Mouse (Mus musculus): Measurements from ENCODE around the gene Erp27. TPM values are rescaled to one million over a fixed set of nuclear protein-coding genes. Genes with fewer than 3 reads are reported as not detected.
"Not testable (repeated sequence)": the region's sequence is repeated elsewhere in the genome, so short reads cannot be mapped to it uniquely, and the experiment has no call there.

The Erp27 gene
- polyA plus RNA-seq, 1 experiment from 2014 or later = 0.65 TPM

DNA sequence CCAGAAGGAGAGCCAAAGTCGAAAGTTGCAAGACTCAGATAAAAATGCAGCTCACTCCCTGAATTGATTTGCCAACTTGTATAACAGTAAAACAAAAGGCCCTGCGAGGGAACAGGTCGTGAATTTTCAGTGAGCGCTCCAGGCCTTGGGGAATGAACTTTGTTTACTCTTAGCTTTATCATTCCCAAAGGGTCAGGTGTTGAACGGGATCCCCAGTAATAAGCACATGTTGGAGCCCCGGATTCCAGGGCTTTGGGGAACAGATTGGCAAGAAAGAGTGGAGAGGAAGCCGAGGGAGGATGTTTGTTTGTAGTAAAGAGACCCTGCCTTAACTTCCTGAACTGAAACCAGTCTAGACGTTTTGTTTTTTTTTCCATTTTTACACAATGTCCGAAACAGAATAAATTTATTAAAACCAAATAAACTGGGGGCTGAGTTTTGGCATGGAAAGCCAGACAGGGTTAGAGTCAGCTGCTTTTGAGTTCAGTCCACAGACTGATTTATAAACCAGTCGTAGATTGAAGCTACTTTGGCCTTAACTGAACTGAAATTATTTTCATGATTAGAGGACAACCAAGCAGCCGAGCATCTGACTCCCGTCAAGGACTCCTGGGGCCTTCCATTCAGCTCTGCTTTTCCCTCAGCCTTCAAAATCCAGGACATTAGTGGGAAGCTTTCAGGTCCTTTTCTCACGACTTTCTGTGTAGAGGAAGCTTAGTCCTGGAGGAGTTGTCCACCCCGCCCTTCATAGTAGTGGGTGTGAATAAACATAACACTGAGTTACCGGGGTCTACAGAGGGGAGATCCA, 27.2 kb downstream of the Erp27 start:
- WGBS = 16% methylated on average over 15 of the region's 15 CpGs
- Histone ChIP-seq H3K4me1 (replicated peaks; ENCODE audit: control insufficient read depth, insufficient read depth) (peaks cover 11% of the 10 kb centered on the region), H3K4me2 (replicated peaks; ENCODE audit: low read depth) (no peak overlapping the region), H3K9me3 (ENCODE audit: control insufficient read depth, low read length) (no peaks in the 10 kb centered on the region; the same call in 1 of the 2 replicates), H3K27ac (replicated peaks) (peak overlapping the region; percentile 8), H3K27me3 (ENCODE audit: control insufficient read depth, insufficient read depth, low read length) (no peaks in the 10 kb centered on the region), H3K9ac (ENCODE audit: low read length) (no peak overlapping the region), H3K4me3 (ENCODE audit: low read depth, low read length) (no peak overlapping the region), H3K36me3 (ENCODE audit: control insufficient read depth, insufficient read depth, low read length) (no peaks in the 10 kb centered on the region)
- ATAC-seq (ENCODE audit: low FRiP score, low TSS enrichment) (peak; percentile 35; the same call in 1 of the 2 replicates), DNase-seq (ENCODE audit: low spot score) (no peak)
- TF ChIP-seq CTCF (IDR thresholded peaks at IDR 0.05; ENCODE audit: low read depth) (no peak), EP300 (optimal IDR thresholded peaks at IDR 0.05) (no peak)

- ATAC-seq (ENCODE audit: low FRiP score, low TSS enrichment) (no peak), DNase-seq (ENCODE audit: low spot score) (no peak)
- TF ChIP-seq CTCF (IDR thresholded peaks at IDR 0.05; ENCODE audit: low read depth) (no peak), EP300 (optimal IDR thresholded peaks at IDR 0.05) (no peak)
- H3K4me2 ChIP-seq (replicated peaks; ENCODE audit: low read depth) = no peak overlapping the region
- H3K36me3 ChIP-seq (ENCODE audit: control insufficient read depth, insufficient read depth, low read length) = no peaks in the 10 kb centered on the region
- H3K4me1 ChIP-seq (replicated peaks; ENCODE audit: control insufficient read depth, insufficient read depth) = peaks cover 10% of the 10 kb centered on the region
- no peaks in the 10 kb centered on the region for H3K27me3 ChIP-seq (ENCODE audit: control insufficient read depth, insufficient read depth, low read length)
- no peak overlapping the region for H3K4me3 ChIP-seq (ENCODE audit: low read depth, low read length)
- WGBS = 79% methylated on average over 2 of the region's 2 CpGs
- no peak overlapping the region for H3K9ac ChIP-seq (ENCODE audit: low read length)
- no peak overlapping the region for H3K27ac ChIP-seq (replicated peaks)
- H3K9me3 ChIP-seq (ENCODE audit: control insufficient read depth, low read length) = no peaks in the 10 kb centered on the region
Observed at GRCm38 (mm10) chr6:136892002-136892401, 30.0 kb downstream of the Erp27 start.

DNA sequence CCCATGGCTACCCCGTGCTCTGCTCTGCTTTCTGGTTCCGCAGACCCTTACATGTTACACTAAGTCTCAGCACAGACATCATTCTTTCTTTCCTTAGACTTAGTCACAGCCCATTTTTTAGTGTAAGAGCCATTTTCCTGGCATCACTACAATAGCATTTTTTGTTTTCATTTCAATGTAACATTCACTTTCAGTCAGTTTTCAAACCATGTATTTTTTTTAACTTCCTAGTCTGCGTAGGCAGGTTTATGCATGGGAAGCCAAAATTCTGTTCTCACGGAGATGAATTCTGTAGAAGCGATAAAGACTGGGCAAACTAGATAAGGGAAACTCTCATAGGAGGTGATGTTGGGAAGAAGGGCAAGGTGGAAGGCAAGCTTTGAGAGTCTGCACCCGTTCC, 32.4 kb downstream of the Erp27 start:
- ATAC-seq (ENCODE audit: low FRiP score, low TSS enrichment) = no peak
- no peak overlapping the region for H3K4me2 ChIP-seq (replicated peaks; ENCODE audit: low read depth)
- no peaks in the 10 kb centered on the region for H3K36me3 ChIP-seq (ENCODE audit: control insufficient read depth, insufficient read depth, low read length)
- H3K9ac ChIP-seq (ENCODE audit: low read length) = no peak overlapping the region
- peaks cover 6% of the 10 kb centered on the region; the same call in 1 of the 2 replicates for H3K4me1 ChIP-seq (replicated peaks; ENCODE audit: control insufficient read depth, insufficient read depth)
- H3K4me3 ChIP-seq (ENCODE audit: low read depth, low read length) = no peak overlapping the region
- DNase-seq (ENCODE audit: low spot score) = no peak
- no peaks in the 10 kb centered on the region for H3K9me3 ChIP-seq (ENCODE audit: control insufficient read depth, low read length)
- 78% methylated on average over 6 of the region's 6 CpGs for WGBS
- TF ChIP-seq CTCF (IDR thresholded peaks at IDR 0.05; ENCODE audit: low read depth) = no peak
- no peak for TF ChIP-seq EP300 (optimal IDR thresholded peaks at IDR 0.05)
- H3K27ac ChIP-seq (replicated peaks) = no peak overlapping the region
- H3K27me3 ChIP-seq (ENCODE audit: control insufficient read depth, insufficient read depth, low read length) = no peaks in the 10 kb centered on the region

GRCm38 (mm10) chr6:136889067-136889466, 32.9 kb downstream of the Erp27 start:
- no peak for DNase-seq (ENCODE audit: low spot score)
- Histone ChIP-seq H3K4me1 (replicated peaks; ENCODE audit: control insufficient read depth, insufficient read depth) (0 out of 2 replicates have a peak, but pooled peaks cover 2% of the 10 kb centered on the region), H3K27ac (replicated peaks) (no peak overlapping the region), H3K9me3 (ENCODE audit: control insufficient read depth, low read length) (no peaks in the 10 kb centered on the region), H3K36me3 (ENCODE audit: control insufficient read depth, insufficient read depth, low read length) (no peaks in the 10 kb centered on the region), H3K9ac (ENCODE audit: low read length) (no peak overlapping the region), H3K4me3 (ENCODE audit: low read depth, low read length) (no peak overlapping the region), H3K27me3 (ENCODE audit: control insufficient read depth, insufficient read depth, low read length) (no peaks in the 10 kb centered on the region), H3K4me2 (replicated peaks; ENCODE audit: low read depth) (no peak overlapping the region)
- WGBS = 89% methylated on average over 6 of the region's 6 CpGs
- no peak for TF ChIP-seq EP300 (optimal IDR thresholded peaks at IDR 0.05)
- no peak for TF ChIP-seq CTCF (IDR thresholded peaks at IDR 0.05; ENCODE audit: low read depth)
- no peak for ATAC-seq (ENCODE audit: low FRiP score, low TSS enrichment)

DNA sequence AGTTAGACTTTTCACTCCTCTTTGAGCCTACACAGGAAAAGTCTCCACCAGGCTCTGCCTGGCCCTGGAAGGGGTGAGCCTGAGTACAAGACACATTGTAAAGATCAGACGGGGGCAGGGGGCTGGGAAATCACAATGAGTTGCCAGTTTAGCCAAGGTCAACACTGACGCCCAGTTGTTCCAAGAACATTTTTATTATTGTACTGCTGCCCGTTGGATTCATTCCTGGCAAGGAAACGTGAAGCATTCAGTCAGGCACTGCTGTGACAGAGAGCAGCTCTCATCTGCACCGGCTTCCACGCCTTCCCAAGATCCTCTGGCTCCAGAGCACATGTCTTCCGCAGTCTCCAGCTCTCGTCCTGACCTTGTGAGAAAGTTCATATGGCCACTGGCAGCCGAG, 34.1 kb downstream of the Erp27 start:
- DNase-seq (ENCODE audit: low spot score) = no peak
- TF ChIP-seq EP300 (optimal IDR thresholded peaks at IDR 0.05) = no peak

DNA sequence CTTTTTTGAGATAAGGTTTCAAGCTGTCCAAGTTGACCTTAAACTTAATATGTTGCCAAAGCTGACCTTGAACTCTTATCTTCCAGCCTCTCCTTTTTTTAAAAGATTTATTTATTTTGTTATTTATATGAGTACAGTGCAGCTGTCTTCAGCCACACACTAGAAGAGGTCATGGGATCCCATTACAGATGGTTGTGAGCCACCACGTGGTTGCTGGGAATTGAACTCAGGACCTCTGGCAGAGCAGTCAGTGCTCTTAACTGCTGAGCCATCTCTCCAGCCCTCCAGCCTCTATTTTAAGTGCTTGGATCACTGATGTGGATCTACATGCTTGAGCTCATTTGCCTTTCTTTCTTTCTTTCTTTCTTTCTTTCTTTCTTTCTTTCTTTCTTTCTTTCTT, 37.2 kb downstream of the Erp27 start:
- not testable (repeated sequence) for H3K27me3 ChIP-seq (ENCODE audit: control insufficient read depth, insufficient read depth, low read length); H3K4me3 ChIP-seq (ENCODE audit: low read depth, low read length); H3K4me1 ChIP-seq (replicated peaks; ENCODE audit: control insufficient read depth, insufficient read depth); H3K4me2 ChIP-seq (replicated peaks; ENCODE audit: low read depth); H3K27ac ChIP-seq (replicated peaks); H3K9me3 ChIP-seq (ENCODE audit: control insufficient read depth, low read length); DNase-seq (ENCODE audit: low spot score); H3K36me3 ChIP-seq (ENCODE audit: control insufficient read depth, insufficient read depth, low read length); ATAC-seq (ENCODE audit: low FRiP score, low TSS enrichment); H3K9ac ChIP-seq (ENCODE audit: low read length)
- 37% methylated on average over 1 of the region's 1 CpGs for WGBS

More for the DNA sequence above, 34.1 kb downstream of the Erp27 start:
- H3K27ac ChIP-seq (replicated peaks) = peak overlapping the region; percentile 50; the same call in 1 of the 2 replicates
- peak; percentile 71; the same call in 1 of the 2 replicates for ATAC-seq (ENCODE audit: low FRiP score, low TSS enrichment)
- no peaks in the 10 kb centered on the region for H3K9me3 ChIP-seq (ENCODE audit: control insufficient read depth, low read length)
- no peak overlapping the region for H3K4me2 ChIP-seq (replicated peaks; ENCODE audit: low read depth)
- no peak overlapping the region for H3K9ac ChIP-seq (ENCODE audit: low read length)
- no peaks in the 10 kb centered on the region for H3K27me3 ChIP-seq (ENCODE audit: control insufficient read depth, insufficient read depth, low read length)
- no peaks in the 10 kb centered on the region for H3K36me3 ChIP-seq (ENCODE audit: control insufficient read depth, insufficient read depth, low read length)
- H3K4me3 ChIP-seq (ENCODE audit: low read depth, low read length) = no peak overlapping the region
- 0 out of 2 replicates have a peak, but pooled peaks cover 2% of the 10 kb centered on the region for H3K4me1 ChIP-seq (replicated peaks; ENCODE audit: control insufficient read depth, insufficient read depth)
- 28% methylated on average over 9 of the region's 9 CpGs for WGBS

All from stomach, postnatal 0 days (tissue).